Mouse (Mus musculus) CD4-positive, CD25-positive, alpha-beta regulatory T cell, adult 4 months (primary cell): ENCODE measurements around the gene Tnfrsf21. TPM values are rescaled to one million over a fixed set of nuclear protein-coding genes. Genes with fewer than 3 reads are reported as not detected.

Experiments used
- ATAC-seq: one replicate; pipeline ENCODE4 v1.8.0; 2017
- polyA plus RNA-seq, 2 experiments: library from polyadenylated mRNA; unstranded; fragments of 100-300 nt; shearing (Covaris generic); gene quantifications; one replicate each; pipeline ENCODE4 v1.2.1; 2017

The Tnfrsf21 gene
- polyA plus RNA-seq, 2 experiments from 2014 or later: 0.32 TPM; not detected in 1

DNA sequence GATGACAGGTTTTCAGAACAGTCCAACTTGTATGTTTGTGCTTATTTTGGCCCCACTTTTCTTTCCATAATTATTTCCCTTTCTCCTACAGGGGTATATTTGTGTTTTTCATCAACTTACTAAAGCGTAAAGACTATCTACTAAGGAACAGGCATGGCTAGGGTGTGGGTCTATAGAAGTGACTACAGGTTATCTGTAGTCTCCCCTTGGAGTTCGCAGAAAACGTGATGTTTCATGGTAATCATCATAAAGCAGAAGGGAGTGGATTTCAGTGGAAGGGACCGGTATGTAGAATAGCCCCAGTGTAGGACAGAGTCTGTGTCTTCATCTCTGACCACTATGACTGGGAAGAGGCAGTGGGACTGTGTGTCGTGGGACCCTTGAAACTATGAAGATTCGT lies 8.7 kb downstream of the Tnfrsf21 start:
- ATAC-seq: no peak

DNA sequence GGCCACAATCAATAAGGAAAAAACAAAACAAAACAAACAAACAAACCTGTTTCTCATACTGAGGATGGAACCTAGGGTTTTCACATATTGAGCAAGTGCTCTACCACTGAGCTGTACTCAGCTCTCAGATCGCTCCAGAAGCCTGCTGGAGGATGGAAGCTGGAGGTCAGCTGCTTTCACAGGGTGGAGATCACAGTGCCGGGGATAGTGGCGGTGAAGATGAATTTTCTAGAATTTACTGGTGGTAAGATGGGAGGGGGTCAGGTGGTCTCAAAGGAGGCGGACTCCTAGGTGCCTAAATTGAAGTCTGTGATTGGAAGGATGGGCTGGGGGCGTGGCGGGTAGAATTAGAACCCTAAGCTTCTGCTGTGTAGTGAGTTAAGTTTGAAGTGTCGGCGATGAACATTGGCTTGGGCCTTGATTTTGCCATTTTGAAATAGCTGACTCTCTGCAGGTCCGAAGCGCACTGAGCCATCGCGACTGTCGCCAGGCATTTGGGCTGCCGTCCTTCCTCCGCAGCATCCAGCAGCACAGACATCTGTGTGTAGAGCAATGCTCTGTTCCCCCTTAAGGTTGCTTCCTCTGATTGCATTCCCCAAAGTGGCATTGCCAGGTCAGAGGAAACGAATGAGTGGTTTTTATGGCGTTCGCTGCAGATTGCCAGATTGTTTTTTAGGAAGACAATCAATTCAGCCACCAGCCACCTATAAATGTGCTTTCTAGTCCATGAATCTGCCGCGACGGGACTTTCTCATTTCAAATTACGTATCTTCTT lies 9.7 kb downstream of the Tnfrsf21 start:
- ATAC-seq: no peak

GRCm38 (mm10) chr17:43026708-43027107 lies 10.4 kb downstream of the Tnfrsf21 start:
- ATAC-seq: no peak

DNA sequence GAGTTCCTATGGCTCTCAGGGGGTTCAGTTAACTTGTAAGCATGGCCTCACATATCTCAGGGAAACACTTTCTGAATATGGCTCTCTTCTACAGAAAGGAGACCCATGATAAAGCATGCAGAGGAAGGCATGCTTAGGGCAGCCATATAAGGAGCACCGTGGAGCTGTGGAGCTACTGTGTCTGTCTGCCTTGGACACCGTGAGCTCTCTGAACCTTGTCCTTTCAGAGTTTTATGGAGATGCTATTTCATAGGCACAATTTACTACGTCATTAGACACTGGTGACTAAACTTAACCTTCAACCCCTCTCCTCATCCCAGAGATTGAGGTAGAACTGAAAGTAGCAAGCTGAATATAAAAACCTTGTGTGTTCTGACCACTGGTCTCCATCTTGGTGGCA lies 13.2 kb downstream of the Tnfrsf21 start:
- ATAC-seq: no peak

DNA sequence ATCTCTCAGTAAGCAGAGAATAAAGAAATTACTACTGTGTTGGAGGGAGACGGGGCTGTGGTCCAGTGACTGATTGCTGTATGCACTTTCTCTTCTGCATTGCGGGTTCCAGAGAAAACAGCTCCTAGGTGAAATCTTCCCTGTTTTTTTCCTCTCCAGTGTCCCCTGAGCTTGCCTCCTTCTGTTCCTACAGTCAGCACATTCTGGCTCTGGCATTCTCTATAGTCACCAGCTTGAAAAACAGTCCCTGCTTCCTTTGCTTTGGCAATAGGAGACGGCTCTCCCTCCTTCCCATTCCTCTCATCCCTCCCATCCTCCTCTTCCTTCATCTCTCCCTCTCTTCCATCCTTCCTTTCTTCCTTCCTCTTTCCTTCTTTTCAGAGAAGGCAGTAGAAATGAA lies 13.9 kb downstream of the Tnfrsf21 start:
- no peak for ATAC-seq

GRCm38 (mm10) chr17:43032489-43033036 lies 16.2 kb downstream of the Tnfrsf21 start:
- no peak for ATAC-seq

- no peak for ATAC-seq
Measured at GRCm38 (mm10) chr17:43035386-43035785, 19.0 kb downstream of the Tnfrsf21 start.

DNA sequence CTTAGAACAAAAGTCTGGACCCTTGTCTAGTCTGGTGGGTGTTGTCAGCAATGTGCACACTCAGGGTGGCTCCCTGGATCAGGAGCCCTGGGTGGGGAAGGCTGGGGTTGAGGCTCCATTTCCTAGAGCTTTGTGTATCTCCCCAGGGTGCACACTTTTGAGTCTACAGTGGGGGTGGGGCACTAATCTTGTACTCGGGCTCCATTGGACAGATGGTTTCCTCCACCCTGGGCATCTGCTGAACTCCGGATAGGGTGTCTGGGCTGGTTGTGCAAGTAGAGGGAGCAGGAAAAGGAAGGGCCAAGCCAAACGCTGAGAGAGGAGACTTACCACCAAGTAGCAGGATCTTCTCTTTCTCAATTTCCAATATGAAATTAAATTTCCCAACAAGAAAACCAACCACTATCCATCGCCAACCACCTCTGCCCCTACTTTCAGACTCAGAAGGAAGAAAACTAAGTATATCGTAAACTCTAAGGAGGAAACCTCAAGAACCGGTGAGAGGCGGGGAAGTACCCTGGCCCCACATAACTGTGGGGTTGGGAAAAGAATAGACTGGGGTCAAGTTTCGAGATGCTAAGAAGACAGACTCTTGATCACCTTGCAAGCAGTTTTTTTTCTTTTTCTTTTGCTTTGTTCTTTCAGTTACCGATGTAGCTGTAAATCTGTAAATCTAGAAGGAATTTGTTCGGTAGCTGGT lies 19.9 kb downstream of the Tnfrsf21 start:
- no peak for ATAC-seq

DNA sequence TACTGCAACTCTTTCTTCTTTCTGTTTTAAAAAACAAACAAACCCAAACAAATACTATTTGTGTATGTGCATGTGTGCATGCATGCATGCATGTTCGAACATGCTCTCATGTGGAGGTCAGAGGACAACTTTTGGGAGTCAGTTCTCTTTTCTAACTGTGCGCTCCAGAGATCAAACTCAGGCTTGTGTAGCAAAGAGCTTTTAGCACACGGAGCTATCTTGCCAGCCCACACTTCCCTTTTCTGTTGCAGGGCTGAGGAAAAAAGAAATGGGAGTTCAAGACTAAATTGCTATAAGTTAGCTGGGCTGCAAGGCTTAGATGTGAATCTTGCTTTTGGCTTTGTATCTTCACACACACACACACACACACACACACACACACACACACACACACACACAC lies 24.2 kb downstream of the Tnfrsf21 start:
- ATAC-seq: no peak

- ATAC-seq: no peak
Measured at GRCm38 (mm10) chr17:43050619-43051018, 34.3 kb downstream of the Tnfrsf21 start.

DNA sequence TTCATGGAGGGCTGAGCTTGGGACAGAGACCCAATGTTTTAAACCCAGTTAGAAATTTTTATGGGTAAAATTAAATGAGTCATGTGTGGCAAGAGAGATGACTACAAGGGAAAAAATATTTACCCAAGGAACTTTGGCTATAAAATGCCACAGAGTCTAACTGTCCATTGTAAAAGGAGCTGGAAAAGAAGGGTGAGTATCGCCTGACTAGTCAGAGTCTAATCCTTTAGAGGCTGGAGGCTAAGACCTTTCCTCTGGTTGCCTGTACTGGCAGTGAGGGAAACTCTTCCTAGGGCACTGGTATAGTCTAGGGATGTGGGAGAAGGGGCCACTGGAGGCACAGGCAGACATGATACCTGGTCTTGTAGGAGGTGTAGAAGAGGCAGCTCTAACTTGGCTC lies 36.4 kb downstream of the Tnfrsf21 start:
- no peak for ATAC-seq

- no peak for ATAC-seq
Measured at GRCm38 (mm10) chr17:43053943-43054342, 37.6 kb downstream of the Tnfrsf21 start.

DNA sequence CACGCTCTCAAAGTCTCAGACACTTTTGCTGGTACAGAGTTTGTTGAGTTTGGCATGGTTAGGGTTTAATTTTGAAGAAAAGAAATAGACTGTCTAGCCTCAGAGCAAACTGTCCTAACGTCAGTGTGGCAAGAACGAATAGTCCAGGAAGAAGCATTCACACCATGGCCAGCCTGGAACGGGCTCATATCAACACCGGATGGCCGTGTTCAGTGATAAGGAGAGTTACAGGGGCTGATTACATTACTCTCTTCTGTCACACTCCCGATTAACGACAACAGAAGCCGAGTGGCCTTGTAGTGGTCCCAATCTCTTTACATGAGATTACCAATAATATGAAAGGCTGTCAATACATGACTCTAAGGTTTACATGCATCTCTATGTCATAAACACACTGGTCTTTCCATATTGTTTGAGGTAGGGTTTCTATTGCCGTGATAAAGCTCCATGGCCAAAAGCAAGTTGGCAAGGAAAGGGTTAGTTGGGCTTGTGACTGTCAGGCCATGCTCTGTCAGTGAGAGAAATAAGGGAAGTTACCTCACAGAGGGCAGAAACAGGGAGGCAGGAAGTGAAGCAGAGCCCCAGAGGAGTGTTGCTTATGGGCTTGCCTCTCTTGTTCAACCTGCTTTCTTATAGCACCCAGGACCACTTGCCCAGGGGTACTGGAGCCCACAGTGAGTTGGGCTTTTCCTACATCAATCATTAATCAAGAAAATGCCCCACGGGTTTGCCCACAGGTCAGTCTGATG lies 42.1 kb downstream of the Tnfrsf21 start:
- ATAC-seq: no peak

- no peak for ATAC-seq
Measured at GRCm38 (mm10) chr17:43064705-43065104, 48.4 kb downstream of the Tnfrsf21 start.

DNA sequence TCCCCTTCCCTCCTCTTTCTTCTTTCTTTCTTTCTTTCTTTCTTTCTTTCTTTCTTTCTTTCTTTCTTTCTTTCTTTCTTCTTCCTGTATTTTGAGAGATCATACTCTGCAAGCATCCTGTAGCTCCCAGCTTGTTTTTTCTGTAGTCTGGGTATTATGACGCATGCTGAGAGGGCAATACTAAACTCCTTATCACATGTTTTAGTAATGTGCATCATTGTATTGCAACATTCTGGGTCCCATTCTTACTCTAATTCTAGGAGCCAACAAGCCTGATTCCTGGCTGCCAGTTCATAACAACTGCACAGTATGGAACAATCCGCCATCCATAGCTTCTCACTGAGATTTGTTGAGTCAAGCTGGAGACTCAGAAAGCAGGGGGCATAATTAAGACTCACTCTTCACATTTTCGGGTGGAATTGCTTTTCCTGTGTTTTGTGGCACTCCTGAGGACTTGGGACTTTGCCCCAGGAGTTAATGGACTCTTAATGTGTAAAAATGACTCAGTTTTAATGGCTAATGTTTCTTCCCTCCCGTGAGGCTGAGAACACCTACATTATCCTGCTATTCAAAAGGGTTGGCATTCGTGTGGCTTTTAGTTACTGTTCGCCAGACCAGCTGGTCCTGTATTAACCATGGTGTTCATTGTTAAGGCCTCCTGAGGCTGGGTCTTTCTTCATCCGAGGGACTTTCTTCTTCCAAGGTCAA lies 52.6 kb downstream of the Tnfrsf21 start:
- ATAC-seq: no peak

GRCm38 (mm10) chr17:43070946-43071345 lies 54.6 kb downstream of the Tnfrsf21 start:
- ATAC-seq: no peak

DNA sequence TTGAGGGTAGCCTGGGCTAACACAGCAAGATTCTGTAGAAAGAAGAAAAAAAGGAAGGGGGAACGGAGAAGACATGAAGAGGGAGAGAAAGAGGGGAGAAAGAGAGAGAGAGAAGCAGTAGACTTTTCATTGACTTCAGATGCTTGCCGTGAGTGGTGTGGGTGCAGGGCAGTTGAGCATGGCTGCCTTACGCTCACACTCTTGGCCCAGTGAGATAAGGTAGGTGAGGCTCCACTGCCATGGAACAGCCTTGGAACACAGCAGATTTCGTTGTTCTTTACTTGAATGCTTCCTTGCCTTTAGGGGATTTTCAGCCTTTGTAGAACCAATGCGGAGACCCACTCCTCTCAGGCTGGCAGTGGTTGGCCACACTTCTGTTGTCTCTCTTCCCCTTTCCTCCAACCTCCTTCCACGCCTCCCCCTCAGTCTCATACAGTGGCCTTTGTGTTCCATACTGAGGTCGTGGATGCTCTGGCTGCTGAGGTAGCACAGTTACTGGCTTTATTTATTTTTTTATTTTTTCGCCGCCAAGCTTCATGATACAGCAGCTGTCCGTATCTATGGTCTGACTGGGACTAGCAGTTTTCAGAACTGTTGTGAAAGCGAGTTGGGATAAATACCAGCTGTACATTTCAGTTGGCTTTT lies 55.9 kb downstream of the Tnfrsf21 start:
- ATAC-seq: no peak

- no peak for ATAC-seq
Measured at GRCm38 (mm10) chr17:43072787-43073148, 56.4 kb downstream of the Tnfrsf21 start.

- ATAC-seq: no peak
Measured at GRCm38 (mm10) chr17:43074391-43074790, 58.0 kb downstream of the Tnfrsf21 start.

- no peak for ATAC-seq
Measured at GRCm38 (mm10) chr17:43075100-43075499, 58.7 kb downstream of the Tnfrsf21 start.

- no peak for ATAC-seq
Measured at GRCm38 (mm10) chr17:43075937-43076336, 59.6 kb downstream of the Tnfrsf21 start.
